Mouse (Mus musculus) spleen, embryonic (tissue): ENCODE measurements around the gene Steap3.

Source experiments
- CTCF ChIA-PET: fragments of 350-600 bp; sonication (Branson Sonifier 250); formaldehyde crosslinking; loops from one replicate; lab custom pipeline; 2022; lab: Charles Lee

Gene Steap3

DNA sequence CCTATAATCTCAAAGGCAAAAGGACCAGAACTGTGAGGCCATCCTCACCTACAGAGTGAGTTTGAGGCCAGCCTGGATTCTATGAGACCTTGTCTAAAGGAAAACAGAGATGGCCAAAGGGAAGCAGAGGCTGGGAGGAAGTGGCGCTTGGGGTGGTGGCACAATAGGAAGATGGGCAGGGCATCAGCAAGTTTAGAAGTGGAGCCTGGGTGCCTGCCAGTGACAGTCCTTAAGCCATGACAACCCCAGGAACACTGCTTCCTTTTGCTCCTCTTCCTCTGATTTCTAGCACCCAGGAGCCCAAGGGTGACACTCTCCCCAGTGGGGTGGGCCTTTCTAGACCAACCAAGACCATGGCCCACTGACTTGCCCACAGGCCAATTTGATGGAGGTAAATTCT, 21.3 kb downstream of the Steap3 start:
- CTCF ChIA-PET = no interaction called here

DNA sequence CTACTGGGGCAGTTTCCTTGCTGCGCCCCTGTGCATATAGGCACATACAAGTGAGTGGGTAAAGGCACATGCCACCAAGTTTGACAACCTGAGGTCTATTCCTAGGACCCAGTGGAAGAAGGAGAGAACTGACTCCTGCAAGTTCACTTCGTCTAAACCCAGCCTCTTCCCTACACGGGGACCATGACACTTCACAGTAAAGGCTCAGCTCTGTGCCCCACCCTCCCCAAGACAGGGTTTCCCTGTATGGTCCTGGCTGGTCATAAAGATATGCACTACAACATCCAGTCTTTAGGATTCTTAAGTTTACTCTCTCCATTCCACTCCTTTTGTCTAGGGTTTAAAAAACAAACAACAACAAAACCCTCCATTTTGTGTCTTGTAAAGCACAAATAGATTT, 21.9 kb downstream of the Steap3 start:
- CTCF ChIA-PET = no interaction called here

DNA sequence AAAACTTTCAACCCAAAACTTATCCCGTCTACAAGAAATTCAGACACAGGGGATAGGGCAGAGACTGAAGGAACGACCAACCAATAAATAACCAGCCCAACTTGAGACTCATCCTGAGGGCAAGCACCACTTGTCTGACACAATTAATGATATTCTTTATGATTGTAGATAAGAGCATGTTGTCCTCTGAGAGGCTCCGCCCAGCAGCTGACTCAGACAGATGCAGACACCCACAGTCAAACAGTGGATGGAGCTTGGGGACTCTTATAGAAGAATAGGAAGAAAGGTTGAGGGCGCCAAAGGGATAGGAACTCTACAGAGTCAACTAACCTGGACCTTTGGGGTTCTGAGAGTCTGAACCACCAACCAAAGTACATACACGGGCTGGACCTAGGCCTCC, 22.7 kb downstream of the Steap3 start:
- CTCF ChIA-PET = no interaction called here

DNA sequence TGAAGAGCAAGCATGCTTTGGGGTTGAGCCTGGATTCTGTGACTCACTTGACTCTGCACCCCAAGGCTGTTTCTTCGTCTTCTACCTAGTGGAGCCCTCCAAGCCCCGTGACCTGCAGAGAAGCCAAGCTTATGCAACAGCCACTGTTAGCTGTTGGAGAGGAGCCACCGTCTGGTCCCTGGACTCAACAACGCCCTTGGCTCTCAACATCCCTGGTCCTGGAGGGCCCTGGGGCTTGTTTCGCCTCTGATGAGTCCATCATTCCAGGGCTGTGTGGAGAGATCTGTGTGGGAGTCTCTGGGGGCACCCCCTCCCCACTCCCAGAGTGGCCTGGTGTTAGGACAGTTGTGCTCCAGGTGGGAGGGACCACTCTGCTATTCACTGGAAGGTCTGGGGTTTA, 24.3 kb downstream of the Steap3 start:
- CTCF ChIA-PET = no interaction called here

DNA sequence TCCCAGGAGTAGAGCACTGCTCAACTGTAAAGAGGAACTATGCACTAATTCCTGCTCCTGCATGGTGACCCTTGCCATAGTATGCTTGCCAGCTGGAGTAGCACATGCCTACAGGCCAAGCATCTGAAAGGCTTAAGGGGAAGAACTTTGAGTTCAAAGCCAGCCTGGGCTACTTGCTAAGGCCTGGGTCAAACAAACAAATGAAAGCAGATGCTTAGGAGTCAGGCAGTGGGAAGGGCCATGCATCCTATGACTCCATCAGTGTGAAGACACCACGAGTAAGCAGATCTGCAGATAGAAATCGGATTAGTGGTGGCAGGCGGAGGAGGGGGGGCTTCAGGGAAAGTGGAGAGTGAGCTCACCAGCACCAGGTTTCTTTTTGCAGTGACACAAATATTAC, 25.2 kb downstream of the Steap3 start:
- CTCF ChIA-PET = no interaction called here

DNA sequence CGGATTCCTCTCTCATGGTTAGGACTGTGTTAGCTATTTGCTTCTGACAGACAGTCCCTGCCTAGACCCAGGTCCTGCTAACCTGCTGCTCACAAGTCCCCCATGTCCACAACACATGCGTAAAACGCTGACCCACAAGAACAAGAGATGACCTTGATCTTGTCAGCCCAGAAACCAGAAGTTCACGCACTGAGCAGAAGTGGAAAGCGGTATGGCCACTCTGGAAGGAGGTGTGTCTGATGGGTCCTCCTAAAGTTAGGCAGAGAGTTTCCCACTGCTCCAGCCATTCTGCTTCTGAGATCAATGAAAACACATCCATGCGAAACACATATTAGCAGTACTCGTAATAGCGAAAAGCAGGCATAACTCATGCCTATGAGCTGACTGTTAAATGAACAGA, 25.6 kb downstream of the Steap3 start:
- CTCF ChIA-PET = no interaction called here

DNA sequence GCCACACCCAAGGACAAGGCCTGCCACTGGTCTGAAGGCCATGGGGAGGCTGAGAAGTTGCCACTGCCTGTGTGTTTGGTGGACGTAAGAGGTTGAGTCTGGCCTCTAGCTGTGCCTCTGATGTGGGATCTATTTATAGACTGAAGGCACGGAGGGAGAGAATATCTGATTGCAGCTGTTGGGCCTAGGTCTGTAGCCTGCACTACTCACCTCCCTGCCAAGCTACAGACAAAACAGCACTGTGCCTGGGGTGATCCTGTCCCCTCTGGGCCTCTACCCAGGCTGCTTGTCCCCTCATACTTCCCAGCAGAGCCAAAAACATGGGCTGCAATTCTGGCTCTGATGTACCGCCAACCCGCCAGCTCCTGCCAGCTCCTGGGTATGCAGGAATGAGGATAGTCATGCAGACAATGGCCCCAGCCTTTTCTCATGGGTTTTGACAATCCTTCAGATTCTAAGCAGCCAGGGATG, 26.8 kb downstream of the Steap3 start:
- CTCF ChIA-PET = interaction anchor here (0.7 kb wide), 1 partner anchor 15 kb away, joined by 3 read pairs; no protein-coding TSS in a partner anchor

DNA sequence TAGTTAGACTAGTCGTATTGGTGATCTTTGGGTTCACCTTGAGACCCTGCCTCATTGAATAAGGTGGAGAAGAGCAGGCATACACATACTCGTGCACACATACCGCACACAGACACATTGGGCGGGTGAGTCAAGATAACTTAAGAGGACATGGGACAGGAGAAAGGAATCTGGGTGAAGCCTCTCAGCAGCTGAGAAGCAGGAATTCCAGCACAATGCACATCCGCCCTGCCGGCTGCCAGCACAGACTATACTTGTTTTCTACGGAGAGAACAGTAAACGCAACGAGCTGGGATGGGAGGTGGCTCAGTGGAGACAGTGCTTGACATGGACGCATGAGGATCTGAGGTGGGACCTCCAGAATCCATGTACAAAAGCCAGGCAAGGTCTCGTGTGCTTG, 27.9 kb downstream of the Steap3 start:
- CTCF ChIA-PET = no interaction called here

DNA sequence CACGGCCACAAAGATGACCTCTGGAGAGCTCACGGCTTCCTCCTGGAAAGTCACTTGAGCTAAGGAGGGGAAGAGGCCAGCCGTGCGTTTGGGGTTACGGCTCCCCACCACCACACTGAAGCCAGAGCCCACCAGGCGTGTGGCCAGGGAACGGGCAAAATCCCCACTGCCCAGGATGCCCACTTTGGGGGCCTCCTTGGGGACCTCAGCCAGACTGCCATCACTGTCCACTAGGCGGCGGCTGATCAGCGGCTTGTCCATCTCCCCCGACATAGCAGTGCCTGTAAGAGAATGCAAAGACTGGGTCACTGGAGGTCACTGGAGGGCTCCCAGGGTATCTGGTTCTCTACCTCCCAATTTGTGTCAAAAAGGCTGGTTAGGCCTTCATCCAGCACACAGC, 28.5 kb downstream of the Steap3 start:
- CTCF ChIA-PET = no interaction called here

DNA sequence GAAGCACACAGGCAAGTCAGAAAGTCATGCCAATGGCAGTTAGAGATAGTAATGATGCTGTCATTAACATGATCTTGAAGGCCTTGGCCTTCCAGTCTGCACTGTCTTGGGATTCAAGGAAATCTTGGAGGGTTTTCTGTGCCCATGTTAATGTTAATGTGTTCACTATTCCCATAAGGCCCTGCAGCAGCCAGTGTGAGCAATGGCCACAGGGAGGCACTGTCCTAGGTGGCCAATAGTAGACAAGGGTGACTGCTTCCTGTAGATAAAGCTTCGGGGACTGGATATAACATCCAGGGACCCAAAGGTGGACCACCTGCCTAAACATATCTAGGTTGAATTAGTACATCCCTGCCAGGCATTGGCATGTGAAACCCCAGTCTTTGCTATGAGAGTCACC, 35.4 kb downstream of the Steap3 start:
- CTCF ChIA-PET = no interaction called here

DNA sequence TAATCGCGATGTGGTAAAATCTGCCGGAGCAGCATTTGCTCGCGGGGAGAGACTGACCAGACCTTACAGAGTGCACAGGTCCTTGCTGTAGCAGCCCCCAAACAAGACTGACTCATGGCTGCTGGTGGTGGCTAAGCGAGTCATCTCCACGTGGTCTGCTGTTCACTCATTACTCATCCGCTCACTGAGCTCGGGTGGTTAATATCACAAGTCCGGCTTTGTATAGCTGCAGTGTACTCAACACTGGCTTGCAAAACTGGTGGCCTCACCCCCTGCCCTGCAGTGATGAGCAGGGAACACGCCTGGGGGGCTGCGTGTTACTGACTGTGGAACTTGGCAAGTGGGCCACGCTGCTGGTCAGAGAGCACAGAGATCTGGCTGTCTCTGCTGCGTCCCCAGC, 36.1 kb downstream of the Steap3 start:
- CTCF ChIA-PET = no interaction called here

DNA sequence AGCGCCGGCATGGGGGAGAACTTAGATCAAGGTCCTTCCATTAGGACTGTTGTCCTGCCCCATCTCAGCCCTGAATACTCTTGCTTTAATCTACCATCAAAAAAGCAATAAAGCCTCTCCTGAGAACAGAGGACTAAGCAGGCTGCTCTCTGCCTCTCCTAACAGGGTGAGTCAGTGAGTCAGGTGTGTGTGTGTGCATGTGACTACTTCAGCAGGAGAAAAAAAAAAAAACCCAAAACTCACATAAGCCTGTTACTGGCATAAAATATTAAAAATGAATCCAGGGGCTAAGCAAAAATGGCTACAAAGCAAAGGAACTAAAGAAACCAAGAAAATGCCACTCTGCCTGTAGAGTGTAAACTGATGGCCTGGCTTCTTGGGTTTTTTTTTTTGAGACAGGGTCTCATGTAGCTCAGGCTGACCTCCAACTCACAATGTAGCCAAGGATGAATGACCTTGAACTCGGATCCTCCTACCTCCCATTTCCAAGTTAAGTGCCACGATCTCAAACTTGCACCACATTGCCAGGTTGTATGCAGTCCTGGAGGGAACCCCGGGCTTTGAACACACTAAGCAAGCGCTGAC, 36.8 kb downstream of the Steap3 start:
- CTCF ChIA-PET = no interaction called here

DNA sequence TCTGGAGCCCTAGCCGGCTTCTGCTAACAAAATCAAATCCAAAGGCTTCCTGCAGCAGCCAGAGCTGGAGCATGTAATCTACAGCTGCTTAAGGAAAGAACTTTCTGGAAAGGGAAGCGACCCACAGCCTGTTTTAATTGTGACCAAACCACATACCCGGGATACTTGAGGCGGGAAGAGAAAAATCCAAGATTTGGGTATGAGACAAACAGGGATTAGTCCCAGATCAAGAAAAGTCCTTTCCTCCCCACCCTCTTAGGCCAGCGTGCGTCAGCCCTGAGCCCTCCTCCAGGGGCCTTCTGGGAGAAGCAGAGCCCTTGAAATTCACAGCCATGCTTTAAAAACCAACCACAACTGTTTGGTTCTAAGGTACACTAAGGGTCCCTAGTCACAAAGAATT, 40.3 kb downstream of the Steap3 start:
- CTCF ChIA-PET = no interaction called here

DNA sequence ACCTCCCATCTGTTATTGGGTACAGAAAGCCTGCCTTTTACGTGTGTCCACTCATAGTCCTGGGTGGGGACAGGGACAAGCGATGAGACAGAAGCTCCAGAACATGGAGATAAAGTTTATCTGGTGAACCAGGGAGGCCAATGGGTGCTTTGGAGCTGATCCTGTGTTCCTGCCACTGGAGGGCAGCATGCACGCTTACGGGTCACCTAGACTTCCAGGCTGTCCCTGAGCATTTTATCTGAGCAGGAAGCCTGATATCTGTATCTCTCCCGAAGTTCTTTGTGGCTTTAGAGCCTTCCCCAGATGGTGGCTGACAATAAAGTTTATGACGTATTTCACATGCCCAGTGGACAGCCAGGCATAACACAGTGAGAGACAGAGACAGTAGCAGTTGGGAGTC, 41.2 kb downstream of the Steap3 start:
- CTCF ChIA-PET = no interaction called here

DNA sequence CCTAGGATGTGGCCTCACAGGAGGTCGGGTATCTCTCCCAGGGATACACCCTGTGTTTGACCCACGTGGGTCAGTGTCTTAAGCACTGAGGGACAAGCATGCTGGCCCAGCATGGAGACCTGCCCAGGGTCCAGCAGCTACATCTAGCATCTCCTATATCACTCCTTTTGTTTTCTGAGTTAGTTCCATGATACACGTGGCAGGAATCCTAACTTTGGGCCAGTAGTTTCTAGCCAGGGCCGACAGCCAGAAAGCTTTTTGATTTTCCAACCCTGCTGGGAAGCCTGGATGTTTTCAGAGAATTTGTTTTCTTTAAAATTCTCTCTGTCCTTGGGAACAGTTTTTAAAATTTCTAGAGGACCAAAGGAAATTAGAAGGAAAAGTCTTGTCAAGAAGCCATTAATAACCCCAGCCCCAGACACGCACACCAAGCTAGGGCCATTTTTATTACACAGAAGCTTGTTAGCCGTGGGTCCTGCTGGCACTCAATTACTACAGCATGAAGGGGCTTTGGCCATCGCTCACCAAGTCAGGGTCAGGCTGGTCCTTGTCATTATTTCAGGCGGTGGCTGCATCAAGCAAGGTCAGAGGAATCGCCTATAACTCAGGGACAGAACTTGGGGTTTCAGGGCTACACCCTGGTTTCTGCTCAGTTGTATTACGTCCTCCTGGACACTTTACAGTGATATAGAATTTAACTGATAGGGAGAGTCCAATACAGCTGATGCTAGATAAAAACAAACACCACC, 42.6 kb downstream of the Steap3 start:
- CTCF ChIA-PET = interaction anchor here (0.6 to 0.7 kb wide), 2 partner anchors 15 to 87 kb away, joined by 3 to 5 read pairs; no protein-coding TSS in a partner anchor

DNA sequence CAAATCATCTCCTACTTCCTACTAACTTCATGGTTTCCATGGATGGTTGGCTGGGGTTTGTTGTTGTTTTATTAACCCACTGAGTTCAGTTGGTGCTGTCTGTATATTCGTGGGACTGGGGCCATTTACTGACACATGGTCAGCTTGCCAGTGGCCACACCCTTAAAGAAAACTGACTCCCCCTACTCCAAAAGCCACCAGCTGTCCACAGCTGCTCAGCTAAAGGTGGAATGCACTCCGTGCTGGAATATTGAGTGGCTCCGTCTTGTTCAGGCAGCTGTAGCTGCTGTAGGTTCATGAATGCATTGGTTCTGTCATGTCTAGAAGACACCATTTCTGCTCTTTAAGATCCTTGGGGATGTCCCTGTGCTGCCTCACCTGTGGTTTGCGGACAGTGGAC, 48.9 kb downstream of the Steap3 start:
- CTCF ChIA-PET = no interaction called here

DNA sequence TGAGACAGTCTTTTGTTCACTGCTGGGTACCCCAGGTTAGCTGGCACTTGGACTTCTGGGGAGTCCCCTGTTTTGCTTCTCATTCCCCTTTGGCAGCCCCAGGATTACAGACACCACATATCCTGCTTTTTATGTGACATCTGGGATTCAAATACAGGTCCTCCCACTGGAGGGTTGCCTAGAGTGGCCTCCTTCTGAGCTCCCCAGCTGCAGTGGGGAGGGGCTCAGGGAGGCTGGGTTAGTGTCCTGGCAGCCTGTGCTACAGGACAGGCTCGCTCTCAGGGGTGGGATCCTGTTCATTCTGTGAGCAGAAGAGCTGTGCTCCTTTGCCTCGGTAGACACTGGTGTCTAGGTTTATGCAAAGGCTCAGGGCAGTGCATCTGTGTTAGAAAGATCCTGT, 51.2 kb downstream of the Steap3 start:
- CTCF ChIA-PET = no interaction called here

DNA sequence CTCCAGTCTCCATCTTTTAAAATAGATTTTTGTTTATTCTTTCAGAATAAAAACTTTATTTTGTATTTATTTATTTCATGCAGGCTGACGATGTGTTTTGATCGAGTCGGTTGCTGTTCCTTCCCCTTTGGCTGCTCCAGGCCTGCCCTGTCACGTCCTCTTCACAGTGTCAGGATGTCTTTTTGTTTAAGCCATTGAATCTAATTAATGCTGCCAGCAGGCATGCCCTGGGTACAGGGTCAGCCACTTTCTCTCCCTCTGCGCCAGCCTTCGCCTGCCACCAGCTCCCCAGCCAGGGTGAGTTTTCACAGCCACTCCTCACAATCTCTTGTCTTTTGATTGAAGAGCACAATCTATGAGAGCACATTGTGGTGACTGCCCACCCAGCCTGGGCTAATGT, 51.7 kb downstream of the Steap3 start:
- CTCF ChIA-PET = no interaction called here

DNA sequence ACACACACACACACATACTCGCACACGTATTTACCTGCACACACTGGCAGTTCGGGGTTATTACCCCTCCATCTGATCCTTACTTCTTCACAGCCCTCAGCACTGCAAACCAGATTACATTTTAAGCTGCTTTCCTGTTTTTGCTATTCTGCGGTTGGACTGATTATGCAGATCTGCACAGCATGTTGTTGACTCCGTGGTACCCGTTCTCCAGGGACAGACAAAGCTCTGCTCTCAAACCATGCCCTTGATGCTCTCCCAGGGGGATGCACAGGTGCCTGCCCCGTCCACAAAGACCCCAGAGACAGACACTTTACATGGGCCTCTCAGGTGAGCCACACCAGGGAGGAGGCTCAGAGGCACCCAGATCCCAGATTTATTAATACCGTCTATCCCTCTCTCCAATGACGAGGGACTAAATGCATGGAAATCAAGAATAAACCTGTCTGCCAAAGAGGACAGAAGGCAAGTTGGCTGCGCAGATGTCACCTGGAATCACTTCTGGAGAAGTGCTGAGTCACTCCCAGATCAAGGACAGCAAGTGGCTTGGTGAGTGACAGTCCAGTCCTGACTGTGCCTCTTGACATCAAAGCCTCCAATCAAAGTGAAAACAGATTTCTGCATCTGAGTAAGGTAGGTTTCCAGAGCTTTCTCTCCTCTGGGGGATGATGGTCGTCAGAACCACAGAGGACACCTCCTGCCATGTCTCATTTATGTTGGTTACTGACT, 63.8 kb downstream of the Steap3 start:
- CTCF ChIA-PET = no interaction called here

DNA sequence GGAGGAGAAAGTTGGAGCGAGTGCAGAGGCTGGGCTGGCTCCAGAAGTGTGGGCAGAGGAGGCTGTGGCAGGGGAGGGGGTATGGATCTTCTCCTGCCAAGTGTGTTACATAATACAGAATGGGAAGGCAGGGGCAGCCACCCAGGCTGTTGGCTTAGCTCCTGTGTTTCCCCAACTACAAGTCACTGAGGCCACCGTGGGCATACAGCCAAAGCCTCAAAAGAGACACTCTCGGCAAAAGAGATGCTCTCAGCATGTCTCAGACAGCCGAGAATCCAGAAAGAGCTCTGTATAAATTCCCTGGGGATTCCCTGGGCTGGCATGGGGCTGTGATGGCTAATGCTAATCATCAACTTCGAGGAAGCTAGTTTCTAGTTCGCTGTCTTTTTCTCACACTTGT, 64.9 kb downstream of the Steap3 start:
- CTCF ChIA-PET = no interaction called here

DNA sequence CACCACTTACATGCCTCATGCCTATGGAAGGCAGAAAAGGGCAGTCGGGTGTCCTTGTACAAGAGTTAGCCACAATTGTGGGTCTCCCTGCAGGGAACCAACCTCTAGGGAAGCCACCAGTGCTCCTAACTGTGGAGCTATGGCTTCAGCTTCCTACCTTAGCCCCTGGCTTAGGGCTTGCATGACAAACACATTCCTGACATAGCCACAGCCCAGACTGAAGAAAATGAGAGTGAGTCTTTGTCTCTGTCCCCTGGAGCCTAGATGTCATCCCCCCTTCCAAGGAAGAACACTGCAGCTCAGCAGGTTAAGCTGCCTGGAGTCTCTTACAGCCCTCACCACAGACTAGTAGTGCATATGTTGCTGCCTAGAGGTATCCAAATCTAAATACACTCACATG, 67.7 kb downstream of the Steap3 start:
- CTCF ChIA-PET = no interaction called here

DNA sequence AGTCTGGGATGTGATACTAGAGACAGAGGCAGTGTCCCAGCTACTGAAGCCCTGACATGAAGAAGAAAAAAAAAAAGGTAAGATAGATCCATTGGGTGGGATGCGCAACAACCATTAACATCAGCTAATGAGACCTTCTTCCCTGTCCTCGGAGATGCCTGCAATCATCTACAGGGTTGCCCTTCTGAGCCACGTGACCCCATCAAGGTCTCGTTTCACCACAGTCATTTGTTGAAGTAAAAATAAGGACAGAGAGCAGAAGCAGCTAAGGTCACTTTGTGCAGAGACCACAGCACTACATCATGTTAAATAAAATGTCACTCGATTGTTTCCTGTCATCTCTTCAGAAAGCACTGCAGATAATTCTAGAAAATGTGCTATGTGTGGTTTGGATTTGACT, 68.7 kb downstream of the Steap3 start:
- CTCF ChIA-PET = no interaction called here

DNA sequence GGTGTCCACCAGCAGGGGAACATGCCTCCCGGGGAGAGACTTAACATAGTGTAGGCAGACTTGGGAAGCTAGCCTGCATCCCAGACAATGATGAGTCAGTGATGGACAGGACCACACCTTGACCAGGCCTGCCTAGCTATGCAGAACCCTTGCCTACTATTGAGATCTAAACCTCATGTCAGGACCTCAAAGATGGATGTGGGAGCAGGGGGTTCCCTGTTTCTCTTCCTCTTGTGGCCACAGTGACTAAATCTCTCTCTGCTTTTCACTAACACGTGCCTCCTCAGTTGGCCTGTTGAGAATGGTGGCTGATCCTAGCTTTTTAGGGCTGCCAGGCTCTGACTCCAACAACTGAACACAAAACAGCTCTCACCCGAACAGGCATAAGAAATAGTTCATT, 70.0 kb downstream of the Steap3 start:
- CTCF ChIA-PET = no interaction called here
